Mouse (Mus musculus) thymus, postnatal 10 days (tissue): ENCODE data around the gene Fsd1.

Experiments used
- DNase-seq, 2 experiments: peaks; one replicate each; pipeline ENCODE4 v3.0.0; 2021; ENCODE audit warnings: low spot score in 2 of 2

Gene Fsd1

GRCm38 (mm10) chr17:56027801-56028441, 41.6 kb downstream of the Fsd1 start:
- DNase-seq, result no peak

- no peak for DNase-seq
Measured at GRCm38 (mm10) chr17:56030238-56030870, 44.0 kb downstream of the Fsd1 start.

- peak in 1 of 2 experiments; percentile 35 for DNase-seq
Measured at GRCm38 (mm10) chr17:56030919-56031318, 44.6 kb downstream of the Fsd1 start.

GRCm38 (mm10) chr17:56031431-56031830, 45.1 kb downstream of the Fsd1 start:
- no peak for DNase-seq

- DNase-seq, result no peak
Measured at GRCm38 (mm10) chr17:56032127-56032733, 45.9 kb downstream of the Fsd1 start.

GRCm38 (mm10) chr17:56032831-56033230, 46.5 kb downstream of the Fsd1 start:
- peak in 1 of 2 experiments; percentile 56 for DNase-seq

GRCm38 (mm10) chr17:56034040-56034725, 47.9 kb downstream of the Fsd1 start:
- no peak for DNase-seq

GRCm38 (mm10) chr17:56034726-56035100, 48.4 kb downstream of the Fsd1 start:
- DNase-seq, result no peak

GRCm38 (mm10) chr17:56035216-56035615, 48.9 kb downstream of the Fsd1 start:
- no peak for DNase-seq

- peak; percentile 99 to 100 for DNase-seq
Measured at GRCm38 (mm10) chr17:56036176-56036900, 50.0 kb downstream of the Fsd1 start, which contains the start of gene Sh3gl1. Sh3gl1 (minus strand) TSS chr17:56036635.

- no peak for DNase-seq
Measured at GRCm38 (mm10) chr17:56036901-56037287, 50.6 kb downstream of the Fsd1 start.

- no peak for DNase-seq
Measured at GRCm38 (mm10) chr17:56038583-56039261, 52.4 kb downstream of the Fsd1 start.

GRCm38 (mm10) chr17:56039345-56039744, 53.0 kb downstream of the Fsd1 start:
- no peak for DNase-seq

GRCm38 (mm10) chr17:56040030-56040856, 53.9 kb downstream of the Fsd1 start, which contains the start of gene Chaf1a:
Chaf1a (plus strand) TSS chr17:56040439.
- peak; percentile 92 to 95 for DNase-seq

GRCm38 (mm10) chr17:56040857-56041163, 54.5 kb downstream of the Fsd1 start:
- no peak for DNase-seq
